Mouse (Mus musculus) telencephalon, adult 2 months (tissue): Measurements from ENCODE around the gene Clk2.

Experiments used
- DNase-seq: peaks from one replicate; pipeline ENCODE4 v3.0.0-alpha.2; 2011; ENCODE audit warnings: low read depth, low spot score

Gene Clk2

DNA sequence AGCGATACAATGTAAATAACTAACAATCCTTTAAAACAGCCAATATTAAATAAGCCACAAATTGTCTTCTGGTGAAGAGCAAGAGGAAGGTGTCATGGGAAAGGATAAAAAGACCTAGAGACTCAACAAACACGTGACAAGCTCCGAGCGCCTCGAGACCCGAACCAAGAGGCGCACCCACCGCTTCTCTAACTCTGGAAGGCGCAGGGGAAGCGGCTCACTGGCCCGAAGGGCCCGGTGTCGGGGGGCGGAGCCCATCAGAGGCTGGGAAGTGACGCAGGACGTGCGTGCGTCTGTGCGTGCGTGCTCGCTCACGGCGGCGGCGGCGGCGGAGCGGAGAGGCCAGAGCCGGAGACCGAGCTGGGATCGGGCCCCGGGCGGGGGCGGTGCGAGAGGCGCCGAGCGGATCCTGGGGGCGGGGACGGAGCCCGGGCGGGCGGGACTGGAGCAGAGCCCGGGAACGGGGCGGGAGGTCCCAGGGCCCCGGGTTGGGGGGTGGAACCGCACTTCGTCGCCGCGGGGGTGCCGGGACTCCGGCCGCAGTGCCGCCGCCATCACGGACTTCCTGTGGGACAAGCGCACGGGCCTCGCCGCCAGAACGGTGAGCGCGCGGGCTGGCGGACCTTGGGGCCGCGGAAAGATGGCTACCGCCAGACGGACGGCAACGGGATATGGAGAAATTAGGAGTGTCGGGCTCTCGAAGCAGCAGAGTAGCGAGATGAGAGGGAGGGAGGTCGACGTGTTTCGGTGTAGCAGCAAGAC is at the start of gene Clk2:
Gene Clk2, plus strand, starts transcription at position 290 of the 762 bp plus-strand sequence.
- peak; percentile 83 for DNase-seq

DNA sequence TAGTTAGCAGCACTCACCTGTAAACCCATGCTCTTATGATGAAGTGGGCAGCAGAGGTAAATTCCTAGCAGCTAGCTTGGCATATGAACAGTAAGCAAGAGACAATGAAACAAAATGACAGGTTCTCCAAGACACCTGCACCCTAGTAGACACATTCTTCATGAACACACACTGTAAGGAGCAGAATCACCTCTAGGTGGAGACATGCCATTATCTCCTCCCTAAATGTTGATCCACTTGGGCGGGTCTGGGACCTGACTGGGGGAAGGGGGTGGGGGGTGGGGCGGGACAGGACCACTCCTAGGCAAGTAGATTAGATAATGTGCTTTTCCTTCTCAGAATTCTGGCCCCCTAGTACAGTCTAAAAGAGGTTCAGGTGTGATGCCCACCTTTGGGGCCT is 49.1 kb upstream of the Clk2 start:
- DNase-seq = no peak

DNA sequence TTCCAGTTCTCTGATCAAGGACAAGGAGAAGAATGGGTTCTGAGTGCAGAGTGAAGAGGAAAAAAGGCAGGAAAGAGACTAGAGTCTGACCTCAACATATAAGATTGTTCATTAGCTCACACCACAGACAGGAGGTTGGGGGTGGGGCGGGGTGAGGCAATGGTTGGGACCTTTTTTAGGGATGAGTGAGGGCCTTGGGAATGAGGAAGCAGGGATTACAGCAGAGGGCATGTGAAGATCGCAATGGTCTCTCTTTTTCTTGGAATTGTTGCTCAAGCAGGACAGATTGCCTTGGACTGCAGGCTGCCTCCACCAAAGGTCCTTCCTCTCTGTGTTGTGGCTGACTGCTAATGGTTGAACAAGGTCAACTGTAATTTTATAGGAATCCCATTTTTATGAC is 41.3 kb upstream of the Clk2 start:
- no peak for DNase-seq

DNA sequence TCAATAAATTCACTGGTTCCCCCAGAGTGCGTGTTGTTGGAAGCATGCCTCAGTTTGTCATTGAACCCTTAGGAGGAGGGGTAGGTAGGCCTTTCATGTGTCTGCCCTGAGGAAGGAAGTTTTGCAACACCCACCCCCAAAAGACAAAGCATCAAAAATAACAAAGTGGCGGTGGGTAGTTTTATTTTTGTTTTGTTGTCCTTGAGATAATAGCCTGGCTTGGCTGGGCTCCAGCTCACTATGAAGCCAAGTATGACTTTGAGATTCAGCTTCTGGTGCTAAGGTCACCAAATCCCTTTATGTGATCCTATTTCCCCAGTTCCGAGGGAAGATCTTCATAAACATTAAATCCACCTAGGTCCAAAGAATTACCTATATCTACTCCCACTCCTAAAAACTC is 40.4 kb upstream of the Clk2 start:
- DNase-seq = no peak

DNA sequence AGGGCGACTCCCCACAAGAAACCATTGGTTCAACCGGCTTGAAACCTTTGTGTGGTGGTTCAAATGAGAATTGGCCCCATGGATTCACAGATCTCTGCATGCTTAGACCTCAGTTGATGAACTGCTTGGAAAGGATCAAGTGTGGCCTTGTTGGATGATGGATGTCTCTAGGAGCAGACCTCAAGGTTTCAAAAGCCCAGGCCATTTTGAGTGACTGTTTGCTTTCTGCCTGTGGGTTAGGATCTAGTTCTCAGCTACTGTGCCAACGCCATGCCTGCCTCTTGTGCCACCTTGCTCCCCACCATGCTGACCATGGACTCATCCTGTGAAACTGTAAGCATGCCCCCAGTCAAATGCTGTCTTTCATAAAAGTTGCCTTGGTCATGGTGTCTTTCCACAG is 38.6 kb upstream of the Clk2 start:
- DNase-seq = no peak

DNA sequence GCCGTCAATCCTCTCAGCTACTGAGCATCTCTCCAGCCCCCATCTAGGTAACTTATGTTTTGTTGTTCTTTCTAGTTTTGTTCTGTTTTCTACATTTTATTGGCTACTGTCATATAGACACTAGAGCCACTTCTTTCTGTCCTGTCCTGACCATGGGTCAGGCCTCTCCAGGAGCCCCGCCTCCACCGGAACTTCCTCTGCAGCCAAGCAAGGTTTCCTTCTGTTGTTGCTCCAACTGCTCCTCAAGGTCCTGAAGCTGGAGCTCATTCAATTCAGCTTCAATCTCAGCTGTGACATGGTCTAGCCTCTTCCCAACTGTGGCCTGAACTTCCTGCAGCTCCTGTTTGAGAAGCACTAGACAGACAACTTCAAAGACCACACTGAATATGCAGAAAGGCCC is 34.7 kb upstream of the Clk2 start:
- DNase-seq = no peak

DNA sequence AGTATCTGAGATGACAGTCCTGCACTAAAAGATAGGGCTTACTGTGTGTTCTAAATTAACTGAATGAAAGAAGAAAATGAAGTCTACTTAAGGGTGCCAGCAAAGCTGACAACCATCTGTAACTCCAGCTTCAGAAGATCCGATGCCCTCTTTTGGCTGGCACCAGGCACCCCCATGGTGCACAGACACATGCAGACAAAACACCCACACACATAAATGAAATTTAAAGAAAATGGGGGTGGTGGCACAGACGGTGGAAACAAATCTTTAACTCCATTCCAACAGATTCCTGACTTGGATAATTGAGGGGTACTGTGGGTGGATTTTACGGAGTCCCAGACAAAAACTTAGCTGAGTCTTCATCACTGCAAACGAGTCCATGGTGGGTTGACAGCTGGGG is 32.8 kb upstream of the Clk2 start:
- peak; percentile 93 for DNase-seq

DNA sequence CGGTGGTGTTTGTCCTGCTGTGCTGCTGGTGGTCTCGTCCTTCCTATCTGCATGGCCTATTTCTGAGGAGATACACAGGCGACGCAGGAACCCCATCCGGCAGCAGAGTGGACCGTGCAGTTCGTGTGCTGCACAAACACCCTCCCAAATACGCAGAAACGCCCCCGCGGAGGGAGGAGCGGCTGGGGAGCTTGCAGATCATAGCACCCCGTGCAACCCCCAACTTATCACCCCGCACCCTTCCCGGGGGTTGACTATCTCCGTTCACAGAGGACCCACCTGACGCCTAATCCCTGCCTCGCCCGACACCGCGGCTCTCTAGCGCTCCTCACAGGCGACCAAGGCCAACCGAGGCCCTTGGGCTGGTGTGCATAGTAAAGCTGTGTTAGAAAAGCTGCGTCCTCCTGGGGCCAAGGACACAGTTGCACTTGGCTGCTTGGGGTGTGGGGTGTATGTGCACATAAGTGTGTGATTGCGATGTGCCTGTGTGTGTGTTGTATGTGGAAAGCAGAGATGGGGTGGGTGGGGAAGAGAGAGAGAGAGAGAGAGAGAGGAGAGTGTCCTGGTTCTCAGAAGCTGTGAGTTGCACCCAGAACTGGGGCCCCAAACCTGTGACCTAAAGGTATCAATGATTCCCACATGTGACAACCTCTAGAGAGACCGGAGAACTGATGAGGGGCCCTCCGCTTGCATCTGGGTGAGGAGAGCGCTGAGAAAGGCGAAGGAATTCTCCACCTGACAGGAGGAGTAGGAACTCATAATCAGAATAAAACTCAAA is 32.1 kb upstream of the Clk2 start:
- peak; percentile 33 for DNase-seq

DNA sequence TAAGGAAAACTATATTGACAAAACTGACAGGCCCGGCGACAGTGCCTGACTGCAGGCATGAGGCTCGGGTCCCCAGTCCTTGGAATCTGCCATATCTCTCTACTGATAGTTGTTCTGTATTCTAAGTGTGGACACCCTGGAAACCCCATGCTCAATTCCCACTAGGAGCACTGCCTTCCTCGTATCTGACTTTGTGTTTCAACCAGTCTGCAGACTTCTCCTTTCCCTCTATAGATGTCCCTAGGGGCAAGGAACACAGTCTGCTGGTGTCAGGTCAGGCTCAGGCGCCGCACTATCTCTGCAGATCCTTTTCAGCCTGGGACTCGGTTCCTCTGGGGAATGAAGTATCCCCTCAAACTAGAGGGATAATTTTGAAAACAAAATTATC is 31.5 kb upstream of the Clk2 start:
- no peak for DNase-seq

DNA sequence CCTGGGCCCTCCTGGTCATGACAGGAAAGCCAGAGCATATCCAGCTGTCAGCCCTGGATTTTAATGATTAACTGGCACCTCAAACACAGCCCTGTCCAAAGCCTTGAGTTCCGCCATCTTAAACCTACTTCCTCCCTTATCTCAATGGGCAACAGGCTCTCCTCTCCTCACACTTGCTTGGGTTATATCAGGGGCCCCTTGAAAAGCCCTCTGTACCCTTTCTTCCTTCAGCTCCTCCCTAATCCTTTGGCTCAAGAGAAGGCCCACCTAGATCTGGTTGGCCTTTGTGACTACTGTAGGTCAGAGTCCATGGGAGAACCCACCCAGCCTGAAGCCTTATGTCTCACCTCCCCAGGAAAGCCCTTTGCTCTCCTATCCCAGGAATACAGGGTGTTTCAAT is 30.8 kb upstream of the Clk2 start:
- DNase-seq = no peak

DNA sequence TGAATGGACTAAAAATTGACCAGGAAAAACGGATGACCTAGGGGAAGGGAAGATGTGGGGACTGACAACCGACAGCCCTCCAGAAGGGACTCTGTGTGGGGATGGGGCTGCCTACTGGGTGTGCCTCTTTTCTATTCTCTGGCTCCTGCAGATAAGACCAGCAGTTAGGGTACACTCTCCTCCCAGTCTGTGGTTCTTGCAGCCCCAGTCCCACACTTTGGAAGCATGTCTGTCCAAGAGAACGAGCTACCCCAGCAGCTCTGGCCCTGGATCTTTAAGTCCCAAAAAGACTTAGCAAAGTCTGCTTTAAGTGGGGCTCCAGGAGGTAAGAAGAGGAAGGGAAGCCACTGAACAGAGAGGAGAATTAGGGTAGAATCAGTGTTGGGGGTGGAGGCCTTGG is 28.6 kb upstream of the Clk2 start, which contains the start of gene Pklr:
Gene Pklr, plus strand, starts transcription at position 185 of the 400 bp plus-strand sequence.
- no peak for DNase-seq

DNA sequence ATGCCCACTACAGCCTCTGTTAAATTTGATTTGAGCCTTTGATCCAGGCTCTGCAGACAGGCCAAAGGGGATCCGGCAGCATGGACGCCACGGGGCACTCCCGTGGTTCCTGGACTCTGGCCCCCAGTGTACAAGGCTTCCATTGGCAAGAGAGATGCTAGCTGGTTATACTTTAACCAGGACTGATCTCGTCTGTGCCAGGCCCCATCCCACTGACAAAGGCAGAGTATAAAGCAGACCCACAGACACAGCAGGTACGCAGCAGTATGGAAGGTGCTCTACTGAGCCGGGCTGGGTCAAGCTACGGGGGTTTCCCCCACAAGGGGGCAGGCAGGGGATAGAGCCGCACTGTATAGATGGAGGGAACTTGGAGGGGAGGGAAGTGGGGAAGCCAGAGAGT is 28.2 kb upstream of the Clk2 start:
- DNase-seq = no peak

DNA sequence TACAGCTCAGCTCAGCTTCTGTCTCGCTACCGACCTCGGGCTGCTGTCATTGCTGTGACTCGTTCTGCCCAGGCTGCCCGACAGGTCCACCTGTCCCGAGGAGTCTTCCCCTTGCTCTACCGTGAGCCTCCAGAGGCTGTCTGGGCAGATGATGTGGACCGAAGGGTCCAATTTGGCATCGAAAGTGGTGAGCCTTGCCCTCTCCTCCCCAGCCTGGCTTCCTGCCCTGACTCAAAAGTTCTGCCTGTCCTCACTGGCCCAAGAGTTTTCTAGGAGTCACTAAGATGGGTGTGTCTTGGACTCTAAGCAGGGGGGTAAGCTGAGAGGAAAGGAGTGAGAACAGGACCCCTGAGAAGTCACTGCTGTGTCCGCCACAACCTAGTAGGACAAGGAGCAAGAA is 19.8 kb upstream of the Clk2 start:
- DNase-seq = no peak

DNA sequence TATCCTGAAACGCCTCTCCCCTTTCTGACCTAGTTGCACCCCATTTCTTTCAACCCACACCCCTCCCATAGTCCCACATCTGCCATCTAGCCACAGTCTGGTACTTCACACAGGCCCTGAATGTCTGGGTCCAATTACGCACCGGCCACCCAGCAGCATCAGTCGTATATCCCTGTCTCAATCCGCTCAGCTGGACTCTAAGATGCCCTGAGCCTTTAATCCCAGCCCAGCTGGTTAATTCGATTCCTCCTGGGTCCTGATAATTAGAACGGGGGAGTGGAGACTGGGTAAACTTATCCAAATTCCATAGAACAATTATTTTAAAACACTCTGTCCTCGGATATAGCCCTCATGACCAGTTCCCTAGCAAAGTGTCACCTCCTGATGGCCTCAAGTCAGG is 19.0 kb upstream of the Clk2 start:
- no peak for DNase-seq

DNA sequence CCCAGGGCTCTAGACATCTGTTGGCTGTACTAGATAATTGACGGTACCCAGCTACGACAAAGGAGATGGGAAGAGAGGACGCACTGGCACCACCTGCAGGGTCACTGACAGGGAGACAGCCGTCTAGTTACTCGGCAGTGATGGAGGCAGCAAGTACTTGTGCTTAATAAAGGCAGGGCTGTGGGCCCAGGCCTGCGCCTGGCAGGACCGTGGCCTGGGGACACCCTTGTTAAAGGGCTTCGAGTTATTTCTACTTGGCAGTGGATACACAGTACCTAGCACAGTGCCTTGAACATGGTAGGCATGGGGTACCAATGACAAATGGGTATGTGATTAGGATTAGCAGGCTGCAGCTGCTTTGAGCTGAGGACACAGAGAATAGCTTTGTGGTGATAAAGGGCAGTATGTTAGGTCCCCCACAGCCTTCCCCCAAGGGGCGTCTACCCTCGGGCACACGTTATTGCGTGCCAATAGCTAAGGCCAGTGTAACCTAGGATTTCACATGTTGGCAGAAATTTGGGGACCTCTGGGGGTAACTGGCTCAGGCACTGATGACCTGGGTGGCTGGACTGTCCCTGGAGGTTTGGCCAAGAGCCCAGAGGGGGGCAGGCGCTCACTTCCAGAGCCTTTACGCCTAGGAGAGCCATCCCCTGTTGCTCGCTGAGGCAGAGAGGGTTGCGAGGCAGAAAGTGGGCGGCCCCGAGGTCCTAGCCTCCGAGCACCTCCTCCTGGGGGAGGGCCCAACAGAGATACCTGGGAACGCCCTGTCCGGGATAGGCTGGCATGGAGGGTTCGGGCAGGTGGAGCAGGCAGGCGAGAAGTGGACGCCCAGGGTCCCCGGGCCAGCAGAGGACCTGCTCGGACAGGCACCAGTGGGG is 17.3 kb upstream of the Clk2 start:
- DNase-seq = no peak

DNA sequence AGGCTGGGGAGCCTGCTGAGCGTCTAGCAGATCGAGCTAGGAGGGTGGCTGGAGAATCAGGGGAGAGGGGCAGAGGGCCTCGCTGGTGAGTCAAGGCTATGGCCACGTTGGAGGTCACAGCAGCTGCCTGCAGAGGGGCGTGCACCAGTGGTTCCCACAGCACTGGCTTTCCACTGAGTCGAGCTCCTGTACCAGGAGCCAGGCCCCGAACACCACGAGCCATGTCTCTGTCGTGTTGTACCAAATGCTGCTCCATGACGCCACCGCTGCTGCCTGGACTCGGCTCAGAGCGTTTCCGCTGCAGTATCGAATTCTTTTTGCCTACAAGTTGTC is 16.6 kb upstream of the Clk2 start:
- DNase-seq = no peak

DNA sequence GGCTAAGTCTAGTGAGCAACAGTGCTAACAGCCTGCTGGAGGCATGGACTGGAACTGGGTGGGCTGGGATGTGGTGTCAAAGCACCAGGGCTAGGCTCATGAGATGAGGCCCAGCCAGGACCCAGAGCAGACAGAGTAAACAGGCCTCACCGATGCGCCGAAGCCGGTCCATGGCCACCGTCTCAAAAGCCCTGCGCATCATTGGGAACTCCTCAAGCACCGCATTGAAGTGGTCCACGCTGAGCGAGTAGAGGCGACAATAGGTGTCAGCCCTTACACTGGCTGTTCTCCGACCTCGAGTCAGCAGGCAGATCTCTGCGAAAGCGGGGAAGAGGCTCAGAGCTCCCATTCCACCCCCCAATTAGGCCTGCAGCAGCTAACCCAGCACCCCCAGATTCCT is 16.0 kb upstream of the Clk2 start:
- DNase-seq = no peak

DNA sequence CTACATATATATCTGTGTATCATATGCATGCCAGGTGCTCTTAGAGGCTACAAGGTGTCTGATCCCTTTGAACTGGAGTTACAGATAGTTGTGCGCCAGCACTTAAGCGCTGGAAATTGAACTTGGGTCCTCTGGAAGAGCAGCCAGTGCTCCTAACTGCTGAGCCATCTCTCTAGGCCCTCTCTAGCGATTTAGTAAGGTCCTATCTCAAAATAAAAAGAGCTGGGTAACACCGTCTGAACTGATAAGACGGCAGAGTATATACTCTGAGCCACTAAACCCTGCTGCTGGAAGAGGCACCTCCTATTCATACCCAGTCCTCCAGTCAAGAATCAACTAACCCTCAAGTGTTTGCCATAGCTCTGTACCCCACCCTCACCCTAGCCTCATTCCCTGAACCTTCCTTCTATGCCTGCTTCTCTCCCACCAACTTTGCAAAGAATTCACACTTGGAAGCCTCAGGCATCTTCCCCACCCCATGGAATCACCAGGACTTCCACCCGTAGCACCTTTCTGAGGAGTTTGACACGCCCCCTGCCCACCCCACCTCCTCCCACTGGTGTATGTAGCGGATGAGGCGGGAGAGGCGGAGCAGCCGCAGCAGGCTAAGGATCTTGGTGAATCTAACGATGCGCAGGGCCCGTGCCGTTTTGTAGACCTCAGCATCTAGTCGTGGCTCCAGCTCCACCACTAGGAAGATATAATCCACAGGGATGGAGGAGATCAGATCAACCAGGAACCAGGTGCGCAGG is 12.3 kb upstream of the Clk2 start:
- DNase-seq = no peak

DNA sequence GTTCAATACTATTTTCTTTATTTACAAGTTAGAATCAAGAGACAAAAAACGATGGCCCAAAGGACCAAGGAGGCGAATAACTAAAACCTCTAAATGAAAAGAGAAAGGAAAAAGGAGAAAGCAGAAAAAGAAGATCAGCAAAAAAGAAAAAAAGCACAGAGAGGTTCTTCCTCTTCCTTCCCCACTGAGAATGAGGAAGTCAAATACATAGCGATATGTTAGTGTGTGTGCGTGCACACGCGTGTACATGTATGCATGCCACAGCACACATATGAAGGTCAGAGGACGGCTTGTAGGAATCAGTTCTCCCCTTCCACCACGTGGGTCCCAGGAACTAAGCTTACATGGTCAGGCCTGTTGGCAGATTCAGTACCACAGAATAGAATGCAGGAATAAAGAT is 7.6 kb upstream of the Clk2 start:
- no peak for DNase-seq

DNA sequence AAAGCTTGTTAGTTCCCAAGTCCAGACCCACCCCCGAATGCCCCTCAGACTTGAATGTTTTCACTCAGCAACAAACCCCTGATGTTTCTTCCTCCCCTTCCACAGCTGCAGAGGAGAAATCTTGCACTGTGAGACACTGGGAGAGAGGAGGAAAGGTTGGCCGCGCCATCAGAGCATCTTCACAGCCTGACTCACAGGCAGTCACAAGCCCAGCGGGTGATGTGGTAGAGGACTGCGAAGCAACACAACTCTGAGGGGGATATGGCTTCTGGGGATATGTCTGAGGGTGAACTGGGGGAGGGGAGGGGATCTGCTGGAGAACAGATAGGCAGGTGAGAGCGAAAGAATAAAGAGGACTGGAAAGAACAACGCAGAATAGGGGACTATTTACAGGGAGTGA is 5.9 kb upstream of the Clk2 start:
- no peak for DNase-seq

DNA sequence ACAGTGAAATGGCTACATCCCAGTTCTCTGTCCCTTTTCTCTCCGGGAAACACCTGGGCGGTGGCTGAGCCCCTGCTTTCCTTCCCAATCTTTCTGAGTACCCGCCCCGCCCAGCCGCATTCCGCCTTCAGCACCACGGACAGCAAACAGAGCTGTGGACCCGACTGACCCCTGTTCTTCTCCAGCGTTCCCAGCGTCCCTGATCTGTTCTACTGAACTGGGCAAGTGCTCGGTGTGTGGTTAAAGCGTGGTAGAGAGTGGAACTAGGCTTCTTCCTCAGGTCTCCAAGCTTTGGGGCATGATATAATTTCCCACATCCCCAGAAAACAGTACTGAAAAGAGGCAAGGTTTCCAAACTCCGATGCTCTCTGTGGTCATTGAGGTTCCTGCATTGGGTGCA is 5.4 kb upstream of the Clk2 start:
- DNase-seq = no peak
